Mouse (Mus musculus): Measurements from ENCODE around the gene Focad. TPM values are rescaled to one million over a fixed set of nuclear protein-coding genes. Genes with fewer than 3 reads are reported as not detected.

Focad gene
- polyA plus RNA-seq, 1 experiment: 7.7 TPM

GRCm38 (mm10) chr4:88208676-88209075 is 114.2 kb downstream of the Focad start:
- no peak overlapping the region for H3K27ac ChIP-seq (ENCODE audit: control insufficient read depth, insufficient read depth, low read depth, low read length, poor library complexity)
- WGBS: 93% methylated on average over 6 of the region's 6 CpGs
- no peak for TF ChIP-seq CTCF (IDR thresholded peaks at IDR 0.05; ENCODE audit: control insufficient read depth, insufficient read depth, low read length)
- no peak for TF ChIP-seq POLR2A (IDR thresholded peaks at IDR 0.05; ENCODE audit: borderline replicate concordance, control insufficient read depth, low read depth, low read length)
- H3K4me3 ChIP-seq (replicated peaks; ENCODE audit: control insufficient read depth, low read depth, low read length): no peak overlapping the region
- no peaks in the 10 kb centered on the region for H3K4me1 ChIP-seq (ENCODE audit: control insufficient read depth, insufficient read depth, low read length)

GRCm38 (mm10) chr4:88209351-88209814 is 115.0 kb downstream of the Focad start:
- WGBS: 83% methylated on average over 3 of the region's 3 CpGs

GRCm38 (mm10) chr4:88210602-88211001 is 116.2 kb downstream of the Focad start:
- TF ChIP-seq POLR2A (IDR thresholded peaks at IDR 0.05; ENCODE audit: borderline replicate concordance, control insufficient read depth, low read depth, low read length) (no peak), CTCF (IDR thresholded peaks at IDR 0.05; ENCODE audit: control insufficient read depth, insufficient read depth, low read length) (no peak)
- H3K27ac ChIP-seq (ENCODE audit: control insufficient read depth, insufficient read depth, low read depth, low read length, poor library complexity): no peak overlapping the region
- no peak overlapping the region for H3K4me3 ChIP-seq (replicated peaks; ENCODE audit: control insufficient read depth, low read depth, low read length)
- 84% methylated on average over 6 of the region's 6 CpGs for WGBS
- no peaks in the 10 kb centered on the region for H3K4me1 ChIP-seq (ENCODE audit: control insufficient read depth, insufficient read depth, low read length)

More at GRCm38 (mm10) chr4:88209351-88209814, 115.0 kb downstream of the Focad start:
- Histone ChIP-seq H3K4me3 (replicated peaks; ENCODE audit: control insufficient read depth, low read depth, low read length) (no peak overlapping the region), H3K27ac (ENCODE audit: control insufficient read depth, insufficient read depth, low read depth, low read length, poor library complexity) (no peak overlapping the region), H3K4me1 (ENCODE audit: control insufficient read depth, insufficient read depth, low read length) (no peaks in the 10 kb centered on the region)
- TF ChIP-seq CTCF (IDR thresholded peaks at IDR 0.05; ENCODE audit: control insufficient read depth, insufficient read depth, low read length) (no peak), POLR2A (IDR thresholded peaks at IDR 0.05; ENCODE audit: borderline replicate concordance, control insufficient read depth, low read depth, low read length) (no peak)

GRCm38 (mm10) chr4:88211200-88211885 is 116.9 kb downstream of the Focad start:
- no peak overlapping the region for H3K27ac ChIP-seq (ENCODE audit: control insufficient read depth, insufficient read depth, low read depth, low read length, poor library complexity)
- H3K4me3 ChIP-seq (replicated peaks; ENCODE audit: control insufficient read depth, low read depth, low read length): no peak overlapping the region
- no peaks in the 10 kb centered on the region for H3K4me1 ChIP-seq (ENCODE audit: control insufficient read depth, insufficient read depth, low read length)
- whole genome bisulfite sequencing: 78% methylated on average over 2 of the region's 2 CpGs
- TF ChIP-seq POLR2A (IDR thresholded peaks at IDR 0.05; ENCODE audit: borderline replicate concordance, control insufficient read depth, low read depth, low read length) (no peak), CTCF (IDR thresholded peaks at IDR 0.05; ENCODE audit: control insufficient read depth, insufficient read depth, low read length) (no peak)

GRCm38 (mm10) chr4:88213895-88214294 is 119.5 kb downstream of the Focad start:
- TF ChIP-seq POLR2A (IDR thresholded peaks at IDR 0.05; ENCODE audit: borderline replicate concordance, control insufficient read depth, low read depth, low read length) (no peak), CTCF (IDR thresholded peaks at IDR 0.05; ENCODE audit: control insufficient read depth, insufficient read depth, low read length) (no peak)
- Histone ChIP-seq H3K27ac (ENCODE audit: control insufficient read depth, insufficient read depth, low read depth, low read length, poor library complexity) (no peak overlapping the region), H3K4me1 (ENCODE audit: control insufficient read depth, insufficient read depth, low read length) (no peaks in the 10 kb centered on the region), H3K4me3 (replicated peaks; ENCODE audit: control insufficient read depth, low read depth, low read length) (no peak overlapping the region)
- WGBS: 90% methylated on average over 3 of the region's 3 CpGs

GRCm38 (mm10) chr4:88218286-88218685 is 123.9 kb downstream of the Focad start:
- Histone ChIP-seq H3K4me3 (replicated peaks; ENCODE audit: control insufficient read depth, low read depth, low read length) (no peak overlapping the region), H3K27ac (ENCODE audit: control insufficient read depth, insufficient read depth, low read depth, low read length, poor library complexity) (no peak overlapping the region), H3K4me1 (ENCODE audit: control insufficient read depth, insufficient read depth, low read length) (no peaks in the 10 kb centered on the region)
- 89% methylated on average over 6 of the region's 6 CpGs for WGBS
- TF ChIP-seq POLR2A (IDR thresholded peaks at IDR 0.05; ENCODE audit: borderline replicate concordance, control insufficient read depth, low read depth, low read length) (no peak), CTCF (IDR thresholded peaks at IDR 0.05; ENCODE audit: control insufficient read depth, insufficient read depth, low read length) (no peak)

GRCm38 (mm10) chr4:88218797-88219196 is 124.4 kb downstream of the Focad start:
- no peaks in the 10 kb centered on the region for H3K4me1 ChIP-seq (ENCODE audit: control insufficient read depth, insufficient read depth, low read length)
- 73% methylated on average over 2 of the region's 2 CpGs for WGBS
- H3K27ac ChIP-seq (ENCODE audit: control insufficient read depth, insufficient read depth, low read depth, low read length, poor library complexity): no peak overlapping the region
- TF ChIP-seq CTCF (IDR thresholded peaks at IDR 0.05; ENCODE audit: control insufficient read depth, insufficient read depth, low read length) (no peak), POLR2A (IDR thresholded peaks at IDR 0.05; ENCODE audit: borderline replicate concordance, control insufficient read depth, low read depth, low read length) (no peak)
- H3K4me3 ChIP-seq (replicated peaks; ENCODE audit: control insufficient read depth, low read depth, low read length): no peak overlapping the region

- no peaks in the 10 kb centered on the region for H3K4me1 ChIP-seq (ENCODE audit: control insufficient read depth, insufficient read depth, low read length)
- 84% methylated on average over 3 of the region's 3 CpGs for WGBS
- TF ChIP-seq POLR2A (IDR thresholded peaks at IDR 0.05; ENCODE audit: borderline replicate concordance, control insufficient read depth, low read depth, low read length): no peak
- no peak for TF ChIP-seq CTCF (IDR thresholded peaks at IDR 0.05; ENCODE audit: control insufficient read depth, insufficient read depth, low read length)
- H3K27ac ChIP-seq (ENCODE audit: control insufficient read depth, insufficient read depth, low read depth, low read length, poor library complexity): no peak overlapping the region
- H3K4me3 ChIP-seq (replicated peaks; ENCODE audit: control insufficient read depth, low read depth, low read length): no peak overlapping the region
These were observed 136.9 kb downstream of the Focad start for GRCm38 (mm10) chr4:88231375-88231774.
